Mouse (Mus musculus) spleen, adult 2 months (tissue): ENCODE measurements around the gene Ddx5.

ENCODE experiments used
- CTCF ChIP-seq: fragments of 200-500 bp; IDR thresholded peaks from 2 replicates; pipeline ENCODE4 v1.5.1; 2011; ENCODE audit warnings: mild to moderate bottlenecking, inconsistent platforms; ENCODE audit not compliant: insufficient read depth, insufficient read length, insufficient replicate concordance; ENCODE audit errors: extremely low read depth
- POLR2A ChIP-seq: fragments of 200-500 bp; IDR thresholded peaks from 2 replicates; pipeline ENCODE4 v1.6.1; 2011; ENCODE audit warnings: low read depth, low read length, inconsistent platforms

- no peak for TF ChIP-seq CTCF
- peak; percentile 8; the same call in 1 of the 2 replicates for TF ChIP-seq POLR2A
Measured at GRCm38 (mm10) chr11:106759028-106759427, 30.0 kb downstream of the Ddx5 start.
